Mouse (Mus musculus) hindbrain, embryonic 12.5 days (tissue): Measurements from ENCODE around the gene Syne3. TPM values are rescaled to one million over a fixed set of nuclear protein-coding genes. Genes with fewer than 3 reads are reported as not detected.

Experiments used
- ATAC-seq: fragments of 200-750 bp; cut with Nextera tagmentation; 2 replicates; pipeline ENCODE4 v1.8.0; 2017; ENCODE audit warnings: moderate TSS enrichment; ENCODE audit not compliant: low FRiP score
- H3K27ac ChIP-seq: fragments of 300-500 bp; sonication (generic); 2 replicates; pipeline ENCODE4 v1.5.1; 2016; ENCODE audit warnings: mild to moderate bottlenecking
- H3K27me3 ChIP-seq: fragments of 300-500 bp; sonication (generic); 2 replicates; pipeline ENCODE4 v1.6.1; 2016; ENCODE audit warnings: mild to moderate bottlenecking
- H3K36me3 ChIP-seq: fragments of 300-500 bp; sonication (generic); 2 replicates; pipeline ENCODE4 v1.6.1; 2016; ENCODE audit warnings: mild to moderate bottlenecking
- H3K4me1 ChIP-seq: fragments of 300-500 bp; sonication (generic); 2 replicates; pipeline ENCODE4 v1.6.1; 2016
- H3K4me2 ChIP-seq: fragments of 300-500 bp; sonication (generic); replicated peaks from 2 replicates; pipeline ENCODE4 v1.6.1; 2016; ENCODE audit warnings: mild to moderate bottlenecking
- H3K4me3 ChIP-seq: fragments of 300-500 bp; sonication (generic); 2 replicates; pipeline ENCODE4 v1.5.1; 2016; ENCODE audit warnings: mild to moderate bottlenecking
- H3K9ac ChIP-seq: fragments of 300-500 bp; sonication (generic); 2 replicates; pipeline ENCODE4 v1.6.1; 2016; ENCODE audit warnings: mild to moderate bottlenecking, moderate library complexity
- H3K9me3 ChIP-seq: fragments of 300-500 bp; sonication (generic); replicated peaks from 2 replicates; pipeline ENCODE4 v1.6.1; 2016; ENCODE audit warnings: mild to moderate bottlenecking
- WGBS: fragments of 180-500 bp; shearing (Covaris S2); methylation state at CpG from one replicate; pipeline ENCODE4 v1.1.7; 2016; 5-methylcytosine and 5-hydroxymethylcytosine counted together
- polyA plus RNA-seq: library from polyadenylated mRNA; unstranded; fragments of >200 nt; fragmentation: Nextera tagmentation; extraction: Ambion mirVana; gene quantifications from 2 replicates; pipeline ENCODE4 v1.2.1, GENCODE M21; 2016

The Syne3 gene
- polyA plus RNA-seq, 1 experiment from 2014 or later = 0.21 TPM

- peaks cover 19% of the 10 kb centered on the region for H3K4me1 ChIP-seq
- H3K9me3 ChIP-seq = no peaks in the 10 kb centered on the region
- no peak overlapping the region for H3K9ac ChIP-seq
- ATAC-seq = no peak
- H3K36me3 ChIP-seq = no peaks in the 10 kb centered on the region
- H3K4me2 ChIP-seq = no peak overlapping the region
- peaks cover 4% of the 10 kb centered on the region; the same call in 1 of the 2 replicates for H3K27me3 ChIP-seq
- 0 out of 2 replicates have a peak overlapping the region, but pooled peaks have one; percentile 2 for H3K27ac ChIP-seq
- 81% methylated on average over 3 of the region's 3 CpGs for WGBS
- H3K4me3 ChIP-seq = no peak overlapping the region
These were observed 85.1 kb downstream of the Syne3 start for GRCm38 (mm10) chr12:104924546-104924945.

GRCm38 (mm10) chr12:104923948-104924388 lies 85.6 kb downstream of the Syne3 start:
- Histone ChIP-seq H3K9ac (no peak overlapping the region), H3K4me1 (peaks cover 19% of the 10 kb centered on the region), H3K36me3 (no peaks in the 10 kb centered on the region), H3K9me3 (no peaks in the 10 kb centered on the region), H3K27me3 (peaks cover 4% of the 10 kb centered on the region; the same call in 1 of the 2 replicates), H3K4me2 (no peak overlapping the region), H3K4me3 (no peak overlapping the region), H3K27ac (peak overlapping the region; percentile 2; the same call in 1 of the 2 replicates)
- no peak for ATAC-seq
- WGBS = 57% methylated on average over 19 of the region's 19 CpGs

GRCm38 (mm10) chr12:104922647-104923046 lies 87.0 kb downstream of the Syne3 start:
- Histone ChIP-seq H3K4me2 (no peak overlapping the region), H3K9me3 (no peaks in the 10 kb centered on the region), H3K27ac (no peak overlapping the region), H3K9ac (no peak overlapping the region), H3K4me1 (peaks cover 19% of the 10 kb centered on the region), H3K36me3 (no peaks in the 10 kb centered on the region), H3K4me3 (no peak overlapping the region), H3K27me3 (peaks cover 3% of the 10 kb centered on the region; the same call in 1 of the 2 replicates)
- ATAC-seq = peak; percentile 59
- 48% methylated on average over 8 of the region's 8 CpGs for WGBS

GRCm38 (mm10) chr12:104921071-104921470 lies 88.5 kb downstream of the Syne3 start:
- Histone ChIP-seq H3K4me3 (no peak overlapping the region), H3K9me3 (no peaks in the 10 kb centered on the region), H3K27ac (no peak overlapping the region), H3K36me3 (no peaks in the 10 kb centered on the region), H3K4me2 (no peak overlapping the region), H3K4me1 (peaks cover 19% of the 10 kb centered on the region), H3K27me3 (no peaks in the 10 kb centered on the region), H3K9ac (no peak overlapping the region)
- ATAC-seq = no peak
- 78% methylated on average over 7 of the region's 7 CpGs for WGBS

DNA sequence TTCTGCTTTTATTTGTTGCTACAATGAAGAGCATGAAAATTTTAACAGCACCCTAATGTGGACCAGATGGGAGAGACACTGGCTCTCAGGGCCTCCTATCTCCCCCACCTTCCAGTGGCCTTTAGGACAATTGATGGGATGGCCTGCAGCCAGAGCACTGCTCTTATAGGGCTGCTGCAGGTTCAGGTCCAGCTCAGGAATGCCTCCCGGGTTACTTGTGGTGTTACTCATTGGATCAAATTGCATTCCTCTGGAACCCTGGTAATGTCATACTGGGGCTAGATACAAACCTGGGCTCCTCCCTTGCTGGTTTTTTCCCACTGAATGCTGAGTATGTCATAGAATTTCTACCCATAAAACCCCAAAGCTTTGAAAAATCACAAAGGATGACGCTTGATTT lies 90.4 kb downstream of the Syne3 start:
- 81% methylated on average over 2 of the region's 2 CpGs for WGBS

GRCm38 (mm10) chr12:104917927-104918326 lies 91.7 kb downstream of the Syne3 start:
- ATAC-seq = no peak
- no peak overlapping the region for H3K4me2 ChIP-seq
- no peaks in the 10 kb centered on the region for H3K9me3 ChIP-seq
- peaks cover 10% of the 10 kb centered on the region for H3K4me1 ChIP-seq
- no peak overlapping the region for H3K9ac ChIP-seq
- H3K4me3 ChIP-seq = no peak overlapping the region
- no peak overlapping the region for H3K27ac ChIP-seq
- 0 out of 2 replicates have a peak, but pooled peaks cover 3% of the 10 kb centered on the region for H3K27me3 ChIP-seq
- H3K36me3 ChIP-seq = no peaks in the 10 kb centered on the region
- WGBS = 90% methylated on average over 2 of the region's 2 CpGs

More for the DNA sequence above, 90.4 kb downstream of the Syne3 start:
- no peaks in the 10 kb centered on the region for H3K27me3 ChIP-seq
- no peak for ATAC-seq
- no peaks in the 10 kb centered on the region for H3K9me3 ChIP-seq
- H3K36me3 ChIP-seq = no peaks in the 10 kb centered on the region
- no peak overlapping the region for H3K4me3 ChIP-seq
- no peak overlapping the region for H3K27ac ChIP-seq
- no peak overlapping the region for H3K9ac ChIP-seq
- H3K4me2 ChIP-seq = no peak overlapping the region
- peaks cover 15% of the 10 kb centered on the region for H3K4me1 ChIP-seq

DNA sequence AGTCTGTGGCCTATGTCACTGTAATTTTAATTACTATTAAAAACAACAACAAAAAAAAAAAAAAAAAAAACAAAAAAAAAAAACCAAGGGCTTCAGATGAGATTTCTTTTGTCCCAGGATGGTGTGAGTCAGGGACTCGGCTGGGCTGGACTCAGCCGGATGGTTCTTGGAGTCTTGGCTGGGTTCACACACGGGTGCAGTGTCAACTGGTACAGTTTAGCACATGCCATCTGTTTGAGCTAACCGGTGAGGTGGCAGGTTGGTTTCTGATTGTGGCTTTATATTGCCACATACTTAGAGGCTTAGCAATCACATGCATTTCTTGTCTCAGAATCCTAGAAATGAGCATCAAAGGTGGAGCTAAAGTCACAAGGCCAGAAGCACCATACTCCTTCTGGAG lies 92.3 kb downstream of the Syne3 start:
- no peak overlapping the region for H3K27ac ChIP-seq
- no peaks in the 10 kb centered on the region for H3K36me3 ChIP-seq
- H3K9ac ChIP-seq = no peak overlapping the region
- no peaks in the 10 kb centered on the region for H3K9me3 ChIP-seq
- no peak overlapping the region for H3K4me3 ChIP-seq
- H3K27me3 ChIP-seq = 0 out of 2 replicates have a peak, but pooled peaks cover 3% of the 10 kb centered on the region
- no peak for ATAC-seq
- 90% methylated on average over 4 of the region's 4 CpGs for WGBS
- H3K4me1 ChIP-seq = peaks cover 11% of the 10 kb centered on the region
- no peak overlapping the region for H3K4me2 ChIP-seq

DNA sequence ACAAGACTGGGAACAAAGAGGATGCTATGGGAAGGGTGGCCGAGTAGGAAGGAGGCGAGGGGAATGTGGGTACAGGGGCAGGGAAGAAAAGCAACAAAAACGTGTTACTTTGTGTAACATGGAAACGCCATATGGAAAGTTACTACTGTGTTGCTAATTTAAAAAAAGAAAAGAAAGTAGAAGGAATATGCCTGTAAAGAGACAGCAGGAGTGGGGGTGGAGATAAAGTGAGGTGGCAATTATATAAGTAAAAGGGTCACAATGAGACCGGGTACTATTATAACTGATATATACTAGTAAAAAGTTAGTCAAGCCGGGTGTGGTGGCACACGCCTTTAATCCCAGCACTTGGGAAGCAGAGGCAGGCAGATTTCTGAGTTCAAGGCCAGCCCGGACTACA lies 92.8 kb downstream of the Syne3 start:
- Histone ChIP-seq H3K4me1 (peaks cover 12% of the 10 kb centered on the region), H3K9me3 (no peaks in the 10 kb centered on the region), H3K27me3 (0 out of 2 replicates have a peak, but pooled peaks cover 4% of the 10 kb centered on the region), H3K9ac (no peak overlapping the region), H3K27ac (no peak overlapping the region), H3K4me3 (no peak overlapping the region), H3K4me2 (no peak overlapping the region), H3K36me3 (no peaks in the 10 kb centered on the region)
- WGBS = 89% methylated on average over 8 of the region's 8 CpGs
- ATAC-seq = no peak

DNA sequence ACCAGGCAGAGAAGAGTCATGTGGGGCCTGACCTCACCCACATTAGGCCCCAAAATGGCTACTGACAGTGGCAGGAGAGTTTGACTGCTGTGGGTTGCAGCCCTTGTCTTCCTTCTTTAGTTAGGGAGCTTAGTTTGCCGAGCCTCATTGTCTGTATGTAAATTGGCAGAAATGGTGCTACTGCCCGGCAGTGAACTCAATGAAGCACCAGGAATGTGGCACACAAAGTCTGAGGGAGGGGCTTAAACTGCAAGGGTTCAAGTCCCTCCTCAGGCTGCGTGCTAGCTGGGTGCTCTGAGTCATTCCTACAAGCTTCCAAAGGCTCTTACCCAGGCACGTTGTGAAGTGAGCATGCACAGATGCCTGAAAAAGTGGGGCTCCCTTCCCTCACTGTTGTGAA lies 93.9 kb downstream of the Syne3 start:
- H3K9ac ChIP-seq = no peak overlapping the region
- H3K36me3 ChIP-seq = no peaks in the 10 kb centered on the region
- no peak overlapping the region for H3K4me3 ChIP-seq
- no peak for ATAC-seq
- H3K4me1 ChIP-seq = peaks cover 8% of the 10 kb centered on the region
- peaks cover 15% of the 10 kb centered on the region for H3K27me3 ChIP-seq
- no peaks in the 10 kb centered on the region for H3K9me3 ChIP-seq
- no peak overlapping the region for H3K4me2 ChIP-seq
- 51% methylated on average over 4 of the region's 4 CpGs for WGBS
- H3K27ac ChIP-seq = no peak overlapping the region

- ATAC-seq = no peak
- Histone ChIP-seq H3K4me2 (no peak overlapping the region), H3K9ac (no peak overlapping the region), H3K36me3 (no peaks in the 10 kb centered on the region), H3K9me3 (no peaks in the 10 kb centered on the region), H3K27ac (no peak overlapping the region), H3K27me3 (peaks cover 29% of the 10 kb centered on the region), H3K4me1 (peaks cover 20% of the 10 kb centered on the region), H3K4me3 (no peak overlapping the region)
- 58% methylated on average over 3 of the region's 3 CpGs for WGBS
These were observed 96.6 kb downstream of the Syne3 start for GRCm38 (mm10) chr12:104912990-104913389.

GRCm38 (mm10) chr12:104912281-104912933 lies 97.2 kb downstream of the Syne3 start:
- Histone ChIP-seq H3K9me3 (no peaks in the 10 kb centered on the region), H3K4me1 (peaks cover 21% of the 10 kb centered on the region), H3K9ac (no peak overlapping the region), H3K27ac (no peak overlapping the region), H3K4me2 (no peak overlapping the region), H3K4me3 (no peak overlapping the region), H3K36me3 (no peaks in the 10 kb centered on the region), H3K27me3 (peaks cover 29% of the 10 kb centered on the region)
- no peak for ATAC-seq
- 20% methylated on average over 10 of the region's 10 CpGs for WGBS

DNA sequence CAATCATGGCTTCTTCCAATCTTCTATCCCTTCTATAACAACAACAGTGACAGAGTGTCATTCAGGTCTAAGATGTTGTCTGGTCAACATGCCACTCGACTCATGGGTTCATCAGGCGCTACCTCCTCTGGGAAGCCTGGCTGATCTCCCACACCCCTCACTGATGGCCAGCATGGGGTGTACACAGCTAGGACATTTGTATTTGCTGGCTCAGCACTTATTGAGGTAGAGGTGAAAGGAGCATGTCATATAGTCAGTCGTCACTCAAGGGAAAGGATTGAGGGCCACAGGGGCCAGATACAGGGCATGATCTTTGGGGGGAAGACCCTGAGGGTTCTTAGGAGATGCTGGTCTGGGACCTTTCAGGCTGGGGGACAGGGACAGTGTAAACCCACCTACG lies 99.9 kb downstream of the Syne3 start:
- H3K9ac ChIP-seq = no peak overlapping the region
- H3K27ac ChIP-seq = no peak overlapping the region
- 89% methylated on average over 4 of the region's 4 CpGs for WGBS
- no peaks in the 10 kb centered on the region for H3K36me3 ChIP-seq
- peaks cover 21% of the 10 kb centered on the region for H3K4me1 ChIP-seq
- no peak overlapping the region for H3K4me2 ChIP-seq
- peaks cover 33% of the 10 kb centered on the region for H3K27me3 ChIP-seq
- peaks cover 3% of the 10 kb centered on the region; the same call in 1 of the 2 replicates for H3K9me3 ChIP-seq
- H3K4me3 ChIP-seq = no peak overlapping the region
- no peak for ATAC-seq

GRCm38 (mm10) chr12:104908986-104909385 lies 100.6 kb downstream of the Syne3 start:
- no peak overlapping the region for H3K4me2 ChIP-seq
- H3K9ac ChIP-seq = no peak overlapping the region
- peaks cover 32% of the 10 kb centered on the region for H3K27me3 ChIP-seq
- no peak overlapping the region for H3K27ac ChIP-seq
- no peak for ATAC-seq
- no peaks in the 10 kb centered on the region for H3K36me3 ChIP-seq
- peaks cover 3% of the 10 kb centered on the region; the same call in 1 of the 2 replicates for H3K9me3 ChIP-seq
- 45% methylated on average over 5 of the region's 5 CpGs for WGBS
- H3K4me3 ChIP-seq = no peak overlapping the region
- peaks cover 24% of the 10 kb centered on the region for H3K4me1 ChIP-seq
